Mouse (Mus musculus): ENCODE measurements around the gene Ints3.

GRCm38 (mm10) chr3:90423549-90423948 lies 9.9 kb downstream of the Ints3 start:
- TF ChIP-seq CTCF (conservative IDR thresholded peaks at IDR 0.05; ENCODE audit: insufficient read depth, insufficient read length, low read depth, low read length) (no peak), POLR2A (IDR thresholded peaks at IDR 0.05; ENCODE audit: low read depth, low read length) (no peak)

All from kidney, adult 2 months (tissue).